Mouse (Mus musculus) liver, adult 2 months (tissue): ENCODE results near the gene Slc41a2. TPM values are rescaled to one million over a fixed set of nuclear protein-coding genes. Genes with fewer than 3 reads are reported as not detected.
A peak's percentile ranks its signal among the peaks of the same experiment; 100 is the strongest.
"Not testable (repeated sequence)": the region's sequence is repeated elsewhere in the genome, so short reads cannot be mapped to it uniquely, and the experiment has no call there.

Experiments
- DNase-seq: peaks from one replicate; pipeline ENCODE4 v3.0.0-alpha.2; 2011; ENCODE audit warnings: low read depth, low spot score; ENCODE audit errors: extremely low read depth
- H3K27ac ChIP-seq: fragments of 200-500 bp; replicated peaks from 2 replicates; pipeline ENCODE4 v1.5.1; 2012; ENCODE audit warnings: low read depth, mild to moderate bottlenecking, control low read depth, inconsistent platforms, low read length; ENCODE audit not compliant: insufficient read depth
- H3K27me3 ChIP-seq: fragments of 200-500 bp; 2 replicates; pipeline ENCODE4 v1.6.1; 2012; ENCODE audit warnings: mild to moderate bottlenecking, moderate library complexity, low read length, inconsistent platforms; ENCODE audit not compliant: control insufficient read depth, insufficient read depth
- H3K36me3 ChIP-seq: fragments of 200-500 bp; 2 replicates; pipeline ENCODE4 v1.6.1; 2012; ENCODE audit warnings: low read length, inconsistent platforms; ENCODE audit not compliant: control insufficient read depth, insufficient read depth
- H3K4me1 ChIP-seq: fragments of 200-500 bp; 2 replicates; pipeline ENCODE4 v1.6.1; 2011; ENCODE audit warnings: low read length; ENCODE audit not compliant: control insufficient read depth, insufficient read depth
- H3K4me3 ChIP-seq: fragments of 200-500 bp; 2 replicates; pipeline ENCODE4 v1.5.1; 2011; ENCODE audit warnings: low read depth, mild to moderate bottlenecking, control low read depth, low read length, moderate library complexity; ENCODE audit not compliant: insufficient read depth
- H3K79me2 ChIP-seq: fragments of 200-500 bp; 2 replicates; pipeline ENCODE4 v1.6.1; 2012; ENCODE audit warnings: inconsistent platforms, mild to moderate bottlenecking, low read length, moderate library complexity; ENCODE audit not compliant: control insufficient read depth, insufficient read depth
- H3K9ac ChIP-seq: fragments of 200-500 bp; 2 replicates; pipeline ENCODE4 v1.6.1; 2012; ENCODE audit warnings: low read depth, mild to moderate bottlenecking, control low read depth, inconsistent platforms, low read length
- CTCF ChIP-seq: fragments of 200-500 bp; IDR thresholded peaks from 2 replicates; pipeline ENCODE4 v1.5.1; 2011; ENCODE audit warnings: low read depth, low read length, control low read depth
- POLR2A ChIP-seq: fragments of 200-500 bp; IDR thresholded peaks from 2 replicates; pipeline ENCODE4 v1.6.1; 2011; ENCODE audit warnings: low read length, control low read depth; ENCODE audit not compliant: insufficient read depth; ENCODE audit errors: extremely low read depth
- WGBS: fragments of 180-500 bp; shearing (Covaris S2); methylation state at CpG from one replicate; pipeline ENCODE4 v1.1.7; 2018; 5-methylcytosine and 5-hydroxymethylcytosine counted together
- polyA plus RNA-seq: library from polyadenylated mRNA; depleted of rRNA; stranded (reverse); fragments of >200 nt; gene quantifications from 2 replicates; pipeline ENCODE4 v1.2.3, GENCODE M21; 2012
- total RNA-seq: library from RNA; depleted of rRNA; stranded (reverse); fragments of >200 nt; gene quantifications from 2 replicates; pipeline ENCODE4 v1.2.3, GENCODE M21; 2014

Slc41a2 gene
- total and polyA plus RNA-seq, 2 experiments = 4.3 to 7.4 TPM

DNA sequence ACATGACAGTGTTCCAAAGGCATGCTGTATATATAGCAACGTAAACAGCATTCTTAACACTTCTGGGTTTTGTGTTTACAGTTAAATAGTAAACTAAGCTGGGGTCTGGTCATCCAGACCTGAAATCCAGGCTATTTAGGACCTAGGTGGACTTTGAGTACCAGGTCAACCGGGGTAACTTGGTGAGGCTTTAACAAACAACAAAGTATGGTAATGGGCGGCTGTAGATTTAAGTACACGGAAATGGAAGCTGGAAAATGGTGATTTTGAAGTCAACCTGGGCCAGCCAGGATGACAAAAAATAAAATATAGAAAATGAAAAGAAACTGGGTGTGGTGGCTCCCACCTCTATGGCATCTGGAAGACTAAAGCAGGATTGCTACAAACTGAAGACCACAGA is 21.8 kb upstream of the Slc41a2 start:
- no peaks in the 10 kb centered on the region for H3K27me3 ChIP-seq
- H3K79me2 ChIP-seq = peaks cover 7% of the 10 kb centered on the region; the same call in 1 of the 2 replicates
- 50% methylated on average over 4 of the region's 4 CpGs for WGBS
- peak overlapping the region; percentile 37; the same call in 1 of the 2 replicates for H3K9ac ChIP-seq
- TF ChIP-seq POLR2A (no peak), CTCF (no peak)
- H3K4me3 ChIP-seq = peak overlapping the region; percentile 44
- H3K36me3 ChIP-seq = no peaks in the 10 kb centered on the region; the same call in 1 of the 2 replicates
- H3K27ac ChIP-seq = no peak overlapping the region
- H3K4me1 ChIP-seq = peaks cover 2% of the 10 kb centered on the region; the same call in 1 of the 2 replicates
- peak; percentile 13 for DNase-seq

DNA sequence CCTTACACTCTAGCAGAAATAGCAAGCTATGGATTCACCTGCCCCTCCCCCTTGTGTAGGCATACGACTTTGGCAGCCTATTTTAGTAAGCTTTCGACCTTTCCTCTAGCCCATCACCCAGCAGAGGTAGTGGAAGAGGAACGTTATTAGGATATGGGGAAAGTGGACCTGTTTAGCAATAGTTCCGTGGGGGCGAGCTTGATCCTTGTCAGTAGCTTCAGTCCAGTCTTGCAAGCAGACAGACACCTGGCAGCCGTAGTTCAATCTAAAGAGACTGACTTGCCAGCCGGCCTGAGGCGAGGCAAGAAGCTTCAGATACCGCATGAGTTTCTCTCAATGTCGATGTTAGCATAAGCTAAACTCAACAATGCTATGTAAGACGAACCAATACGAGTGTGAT is 18.7 kb upstream of the Slc41a2 start:
- Histone ChIP-seq H3K27ac (no peak overlapping the region), H3K4me3 (no peak overlapping the region), H3K27me3 (no peaks in the 10 kb centered on the region), H3K36me3 (no peaks in the 10 kb centered on the region), H3K79me2 (peaks cover 7% of the 10 kb centered on the region; the same call in 1 of the 2 replicates), H3K4me1 (peaks cover 6% of the 10 kb centered on the region), H3K9ac (no peak overlapping the region)
- WGBS = 75% methylated on average over 12 of the region's 12 CpGs
- no peak for DNase-seq
- no peak for TF ChIP-seq CTCF
- TF ChIP-seq POLR2A = no peak

- H3K4me3 ChIP-seq = no peak overlapping the region
- 62% methylated on average over 8 of the region's 8 CpGs for WGBS
- H3K9ac ChIP-seq = no peak overlapping the region
- peaks cover 4% of the 10 kb centered on the region; the same call in 1 of the 2 replicates for H3K4me1 ChIP-seq
- peak; percentile 52 for DNase-seq
- no peaks in the 10 kb centered on the region for H3K36me3 ChIP-seq
- TF ChIP-seq POLR2A (no peak), CTCF (0 out of 2 replicates have a peak, but pooled peaks have one; percentile 2)
- H3K27ac ChIP-seq = no peak overlapping the region
- H3K27me3 ChIP-seq = no peaks in the 10 kb centered on the region
- no peaks in the 10 kb centered on the region for H3K79me2 ChIP-seq
Measured at GRCm38 (mm10) chr10:83354333-83354719, 16.6 kb upstream of the Slc41a2 start.

DNA sequence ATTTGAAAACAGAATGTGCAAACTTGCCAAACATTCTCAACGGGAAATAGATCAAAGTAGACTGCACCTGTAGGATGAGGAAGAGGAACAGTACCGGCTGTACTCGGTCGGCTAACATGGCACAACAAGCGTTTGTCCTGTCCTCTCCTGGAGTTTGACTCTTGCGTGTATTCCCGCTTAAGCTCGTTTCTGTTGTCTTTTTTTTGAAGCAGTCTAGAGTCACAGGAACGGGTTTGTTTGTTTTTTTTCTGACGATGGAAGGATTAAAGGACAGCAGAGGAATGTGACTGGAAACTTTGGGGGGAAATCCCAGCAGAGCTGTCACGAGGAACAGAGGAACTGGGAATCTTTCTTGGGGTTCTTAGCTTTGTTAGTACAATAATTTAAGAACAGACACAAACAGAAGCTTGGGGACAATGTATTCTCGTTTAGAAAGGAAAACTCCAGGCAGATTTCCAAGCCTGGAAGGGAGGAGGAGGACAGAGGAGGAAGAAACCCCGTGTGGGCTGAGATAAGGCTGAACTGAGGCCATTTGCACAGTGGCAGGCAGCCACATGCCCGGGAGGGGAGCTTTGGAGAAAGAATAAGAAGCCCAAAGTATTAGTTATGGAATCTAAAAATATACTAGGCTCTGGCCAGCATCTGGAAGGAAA is 16.1 kb upstream of the Slc41a2 start:
- TF ChIP-seq POLR2A = no peak
- no peak for TF ChIP-seq CTCF
- 5% methylated on average over 14 of the region's 14 CpGs for WGBS
- Histone ChIP-seq H3K4me3 (no peak overlapping the region), H3K4me1 (peaks cover 4% of the 10 kb centered on the region; the same call in 1 of the 2 replicates), H3K79me2 (no peaks in the 10 kb centered on the region), H3K27ac (no peak overlapping the region), H3K36me3 (no peaks in the 10 kb centered on the region), H3K27me3 (no peaks in the 10 kb centered on the region), H3K9ac (no peak overlapping the region)
- DNase-seq = peak; percentile 64

DNA sequence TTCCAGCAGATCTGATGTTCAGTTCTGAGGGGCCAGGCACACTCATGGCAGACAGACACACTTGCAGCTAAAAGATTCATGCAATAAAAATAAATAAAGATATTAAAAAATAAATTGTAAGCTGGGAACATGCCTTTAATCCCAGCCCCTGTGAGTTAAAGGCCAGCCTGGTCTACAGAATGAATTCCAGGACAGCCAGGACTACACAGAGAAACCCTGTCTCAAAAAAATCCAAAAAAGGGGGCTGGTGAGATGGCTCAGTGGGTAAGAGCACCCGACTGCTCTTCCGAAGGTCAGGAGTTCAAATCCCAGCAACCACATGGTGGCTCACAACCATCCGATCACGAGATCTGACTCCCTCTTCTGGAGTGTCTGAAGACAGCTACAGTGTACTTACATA is 14.1 kb upstream of the Slc41a2 start:
- 82% methylated on average over 4 of the region's 4 CpGs for WGBS
- not testable (repeated sequence) for DNase-seq, H3K4me3 ChIP-seq, H3K9ac ChIP-seq, H3K4me1 ChIP-seq, H3K36me3 ChIP-seq, H3K79me2 ChIP-seq, H3K27ac ChIP-seq, H3K27me3 ChIP-seq

DNA sequence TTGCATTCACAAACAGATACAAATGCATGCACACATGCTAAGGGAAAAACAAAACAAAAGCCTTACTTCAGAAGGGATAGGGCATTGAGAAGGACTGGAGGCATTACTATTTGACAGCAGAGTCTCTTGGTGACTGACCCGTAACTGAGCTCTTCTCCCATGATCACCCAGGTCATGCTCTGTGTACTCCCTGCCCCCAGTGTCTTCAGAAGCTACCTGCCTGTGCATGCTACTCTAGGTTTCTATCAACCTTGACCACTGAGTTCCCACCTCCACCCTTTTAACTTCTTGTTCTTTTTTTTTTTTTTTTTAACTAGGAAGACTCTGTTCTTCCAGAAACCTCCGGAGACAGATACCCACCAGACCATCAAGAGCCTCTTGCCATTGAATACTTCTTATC is 13.0 kb upstream of the Slc41a2 start:
- Histone ChIP-seq H3K27me3 (no peaks in the 10 kb centered on the region), H3K36me3 (no peaks in the 10 kb centered on the region), H3K4me1 (peaks cover 6% of the 10 kb centered on the region; the same call in 1 of the 2 replicates), H3K9ac (no peak overlapping the region), H3K79me2 (no peaks in the 10 kb centered on the region), H3K27ac (no peak overlapping the region), H3K4me3 (no peak overlapping the region)
- no peak for DNase-seq
- 95% methylated on average over 2 of the region's 2 CpGs for WGBS
- TF ChIP-seq POLR2A = no peak
- TF ChIP-seq CTCF = no peak
